Mouse (Mus musculus): ENCODE data around the gene S100a3. TPM values are rescaled to one million over a fixed set of nuclear protein-coding genes. Genes with fewer than 3 reads are reported as not detected.

Gene S100a3
- total and polyA plus RNA-seq, 3 experiments = 0.03 to 0.04 TPM; not detected in 1

GRCm38 (mm10) chr3:90625496-90625895 lies 65.1 kb downstream of the S100a3 start:
- no peaks in the 10 kb centered on the region for H3K36me3 ChIP-seq (ENCODE audit: control insufficient read depth in 1 of 2, insufficient read depth in 2 of 2, low read length in 2 of 2)
- peaks cover 15 to 21% of the 10 kb centered on the region in 2 experiments for H3K27me3 ChIP-seq (ENCODE audit: control insufficient read depth in 1 of 2, insufficient read depth in 2 of 2, low read length in 2 of 2)
- DNase-seq (ENCODE audit: low read depth, low spot score) = no peak
- no peaks in the 10 kb centered on the region for H3K79me2 ChIP-seq (ENCODE audit: control insufficient read depth, insufficient read depth, low read length, poor library complexity)
- H3K4me1 ChIP-seq (ENCODE audit: control insufficient read depth in 1 of 2, insufficient read depth in 2 of 2, low read length in 2 of 2) = no peaks in the 10 kb centered on the region
- H3K9me3 ChIP-seq (replicated peaks; ENCODE audit: insufficient read depth, low read length) = no peaks in the 10 kb centered on the region
- H3K4me3 ChIP-seq (ENCODE audit: control insufficient read depth in 1 of 2, insufficient read depth in 1 of 2, low read depth in 2 of 2, low read length in 2 of 2) = no peak overlapping the region
- H3K27ac ChIP-seq (ENCODE audit: control insufficient read depth, low read depth, low read length) = no peak overlapping the region
- TF ChIP-seq ZKSCAN1 (IDR thresholded peaks at IDR 0.05; ENCODE audit: low read depth, low read length) (no peak), MAFK (IDR thresholded peaks at IDR 0.05; ENCODE audit: borderline replicate concordance, low read depth, low read length) (no peak), MEF2A (IDR thresholded peaks at IDR 0.05; ENCODE audit: extremely low read depth, insufficient replicate concordance, low read depth, low read length, poor library complexity, severe bottlenecking) (no peak), EP300 (IDR thresholded peaks at IDR 0.05; ENCODE audit: low read depth in 1 of 2, low read length in 2 of 2) (no peak), MYB (IDR thresholded peaks at IDR 0.05; ENCODE audit: low read depth, low read length) (no peak), TBP (IDR thresholded peaks at IDR 0.05; ENCODE audit: low read depth, low read length) (no peak), RCOR1 (IDR thresholded peaks at IDR 0.05; ENCODE audit: low read depth, low read length) (no peak), HCFC1 (IDR thresholded peaks at IDR 0.05; ENCODE audit: low read depth, low read length) (no peak), ZMIZ1 (IDR thresholded peaks at IDR 0.05; ENCODE audit: low read depth, low read length) (no peak), E2F4 (IDR thresholded peaks at IDR 0.05; ENCODE audit: borderline replicate concordance, low read depth, low read length) (no peak), USF1 (IDR thresholded peaks at IDR 0.05; ENCODE audit: low read depth, low read length) (no peak), TAL1 (IDR thresholded peaks at IDR 0.05; ENCODE audit: low read length) (no peak), ETS1 (IDR thresholded peaks at IDR 0.05; ENCODE audit: low read depth, low read length) (no peak)
- no peak overlapping the region for H3K9ac ChIP-seq (ENCODE audit: control insufficient read depth, low read depth, low read length, poor library complexity, severe bottlenecking)

GRCm38 (mm10) chr3:90626266-90627021 lies 66.1 kb downstream of the S100a3 start:
- Histone ChIP-seq H3K36me3 (ENCODE audit: control insufficient read depth in 1 of 2, insufficient read depth in 2 of 2, low read length in 2 of 2) (no peaks in the 10 kb centered on the region), H3K79me2 (ENCODE audit: control insufficient read depth, insufficient read depth, low read length, poor library complexity) (no peaks in the 10 kb centered on the region), H3K27ac (ENCODE audit: control insufficient read depth, low read depth, low read length) (no peak overlapping the region), H3K4me1 (ENCODE audit: control insufficient read depth in 1 of 2, insufficient read depth in 2 of 2, low read length in 2 of 2) (no peaks in the 10 kb centered on the region), H3K27me3 (ENCODE audit: control insufficient read depth in 1 of 2, insufficient read depth in 2 of 2, low read length in 2 of 2) (peaks cover 15 to 22% of the 10 kb centered on the region in 2 experiments), H3K9ac (ENCODE audit: control insufficient read depth, low read depth, low read length, poor library complexity, severe bottlenecking) (no peak overlapping the region), H3K9me3 (replicated peaks; ENCODE audit: insufficient read depth, low read length) (no peaks in the 10 kb centered on the region), H3K4me3 (ENCODE audit: control insufficient read depth in 1 of 2, insufficient read depth in 1 of 2, low read depth in 2 of 2, low read length in 2 of 2) (no peak overlapping the region)
- no peak for TF ChIP-seq SIN3A (IDR thresholded peaks at IDR 0.05; ENCODE audit: low read length)
- TF ChIP-seq SMC3 (IDR thresholded peaks at IDR 0.05; ENCODE audit: low read depth, low read length) = no peak
- no peak for TF ChIP-seq POLR2AphosphoS2 (IDR thresholded peaks at IDR 0.05; ENCODE audit: low read length)
- no peak for TF ChIP-seq NRF1 (IDR thresholded peaks at IDR 0.05; ENCODE audit: insufficient read depth, low read depth, low read length, poor library complexity, severe bottlenecking)
- no peak for TF ChIP-seq MAFK (IDR thresholded peaks at IDR 0.05; ENCODE audit: borderline replicate concordance, low read depth, low read length)
- TF ChIP-seq USF2 (IDR thresholded peaks at IDR 0.05; ENCODE audit: borderline replicate concordance in 1 of 2, insufficient read depth in 1 of 2, low read depth in 1 of 2, low read length in 2 of 2) = no peak
- TF ChIP-seq HCFC1 (IDR thresholded peaks at IDR 0.05; ENCODE audit: low read depth, low read length) = no peak
- no peak for TF ChIP-seq TBP (IDR thresholded peaks at IDR 0.05; ENCODE audit: low read depth, low read length)
- TF ChIP-seq RAD21 (IDR thresholded peaks at IDR 0.05; ENCODE audit: low read depth, low read length) = no peak
- no peak for TF ChIP-seq MEF2A (IDR thresholded peaks at IDR 0.05; ENCODE audit: extremely low read depth, insufficient replicate concordance, low read depth, low read length, poor library complexity, severe bottlenecking)
- TF ChIP-seq ZMIZ1 (IDR thresholded peaks at IDR 0.05; ENCODE audit: low read depth, low read length) = no peak
- TF ChIP-seq MYC (IDR thresholded peaks at IDR 0.05; ENCODE audit: low read depth, low read length) = no peak
- TF ChIP-seq BHLHE40 (IDR thresholded peaks at IDR 0.05; ENCODE audit: borderline replicate concordance, low read depth, low read length) = no peak
- TF ChIP-seq CTCF (IDR thresholded peaks at IDR 0.05 in 2 of 3, conservative IDR thresholded peaks at IDR 0.05 in 1 of 3; ENCODE audit: control insufficient read depth in 1 of 3, insufficient read depth in 1 of 3, low read depth in 2 of 3, low read length in 3 of 3, poor library complexity in 1 of 3, severe bottlenecking in 1 of 3) = no peak
- no peak for TF ChIP-seq GABPA (IDR thresholded peaks at IDR 0.05; ENCODE audit: low read depth, low read length)
- no peak for TF ChIP-seq MXI1 (IDR thresholded peaks at IDR 0.05; ENCODE audit: low read depth, low read length)
- TF ChIP-seq TAL1 (IDR thresholded peaks at IDR 0.05; ENCODE audit: low read length) = no peak
- TF ChIP-seq ZKSCAN1 (IDR thresholded peaks at IDR 0.05; ENCODE audit: low read depth, low read length) = no peak
- TF ChIP-seq KAT2A (conservative IDR thresholded peaks at IDR 0.05; ENCODE audit: low read depth, low read length) = no peak
- no peak for DNase-seq (ENCODE audit: low read depth, low spot score)
